Mouse (Mus musculus): ENCODE measurements around the gene Cers6. TPM values are rescaled to one million over a fixed set of nuclear protein-coding genes. Genes with fewer than 3 reads are reported as not detected.

Cers6 gene
- polyA plus RNA-seq, 1 experiment from 2014 or later = 24.1 TPM

DNA sequence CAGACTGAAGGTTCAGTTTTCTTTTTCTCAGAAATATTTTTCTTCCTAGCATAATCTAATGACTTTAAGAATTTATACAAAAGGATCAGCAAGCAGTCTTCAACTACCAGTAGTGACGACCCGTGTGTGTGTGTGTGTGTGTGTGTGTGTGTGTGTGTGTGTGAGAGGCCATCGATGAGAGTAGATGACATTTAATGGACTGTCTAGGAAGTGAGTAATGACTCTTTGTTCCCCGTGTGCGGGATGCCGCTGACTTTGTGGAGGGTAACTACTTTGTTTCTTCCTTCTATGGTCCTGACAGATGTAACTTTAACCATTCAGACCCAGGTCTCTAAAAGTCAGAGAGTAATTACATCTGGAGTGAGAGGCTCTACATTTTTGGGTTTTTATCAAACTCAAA lies 2.3 kb downstream of the Cers6 start:
- Histone ChIP-seq H3K9me3 (no peaks in the 10 kb centered on the region), H3K36me3 (replicated peaks) (no peaks in the 10 kb centered on the region), H3K4me3 (peak overlapping the region; percentile 63), H3K27me3 (ENCODE audit: poor library complexity, severe bottlenecking) (peaks cover 18% of the 10 kb centered on the region), H3K27ac (no peak overlapping the region), H3K4me1 (peaks cover 33% of the 10 kb centered on the region)
- WGBS = 76% methylated on average over 6 of the region's 6 CpGs
- DNase-seq (ENCODE audit: extremely low spot score, low spot score) = no peak

DNA sequence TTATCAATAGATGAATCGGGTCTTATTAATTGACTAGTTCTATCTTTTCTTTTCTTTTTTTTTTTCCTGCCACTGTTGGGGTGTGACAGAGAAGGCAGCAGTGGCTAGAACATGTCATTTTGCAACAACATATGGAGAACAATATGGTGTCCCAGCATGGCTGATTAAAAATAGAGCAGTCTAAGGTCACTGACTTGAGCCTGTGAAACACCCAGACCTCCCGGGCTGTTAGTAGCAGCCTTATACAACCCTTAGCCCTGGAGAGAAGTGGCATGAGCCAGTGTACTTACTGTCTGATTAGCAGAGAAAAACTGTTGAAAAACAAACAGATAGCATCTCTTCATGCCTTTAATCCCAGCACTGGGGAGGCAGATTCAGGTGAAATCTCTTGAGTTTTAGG lies 3.1 kb downstream of the Cers6 start:
- H3K27ac ChIP-seq = no peak overlapping the region
- peaks cover 33% of the 10 kb centered on the region for H3K4me1 ChIP-seq
- H3K9me3 ChIP-seq = no peaks in the 10 kb centered on the region
- WGBS = 91% methylated on average over 2 of the region's 2 CpGs
- H3K27me3 ChIP-seq (ENCODE audit: poor library complexity, severe bottlenecking) = peaks cover 16% of the 10 kb centered on the region
- no peak for DNase-seq (ENCODE audit: extremely low spot score, low spot score)
- no peaks in the 10 kb centered on the region for H3K36me3 ChIP-seq (replicated peaks)
- H3K4me3 ChIP-seq = no peak overlapping the region

DNA sequence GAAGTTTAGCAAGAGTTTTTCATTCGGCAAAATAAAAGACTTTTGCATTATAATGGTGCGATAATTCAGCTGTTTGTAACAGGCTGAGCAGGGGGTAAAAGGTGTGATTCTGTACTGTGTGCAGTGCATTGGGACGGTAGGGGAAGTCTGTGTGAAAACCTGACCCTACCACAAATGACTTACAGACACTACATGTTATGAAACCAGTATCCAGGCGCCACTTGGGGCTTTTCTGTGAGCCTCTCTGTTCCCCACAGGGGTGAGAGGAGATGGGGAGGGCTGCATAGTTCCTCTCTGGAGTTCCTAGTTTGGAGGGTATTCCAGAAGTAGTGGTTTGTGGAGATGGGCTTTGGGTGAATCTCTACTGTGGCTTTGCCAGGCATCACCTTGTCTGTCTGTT lies 5.9 kb downstream of the Cers6 start:
- WGBS = 78% methylated on average over 4 of the region's 4 CpGs
- no peak overlapping the region for H3K4me3 ChIP-seq
- DNase-seq (ENCODE audit: extremely low spot score, low spot score) = no peak
- H3K9me3 ChIP-seq = no peaks in the 10 kb centered on the region
- H3K4me1 ChIP-seq = peaks cover 38% of the 10 kb centered on the region
- H3K27me3 ChIP-seq (ENCODE audit: poor library complexity, severe bottlenecking) = no peaks in the 10 kb centered on the region
- H3K36me3 ChIP-seq (replicated peaks) = no peaks in the 10 kb centered on the region
- H3K27ac ChIP-seq = no peak overlapping the region

DNA sequence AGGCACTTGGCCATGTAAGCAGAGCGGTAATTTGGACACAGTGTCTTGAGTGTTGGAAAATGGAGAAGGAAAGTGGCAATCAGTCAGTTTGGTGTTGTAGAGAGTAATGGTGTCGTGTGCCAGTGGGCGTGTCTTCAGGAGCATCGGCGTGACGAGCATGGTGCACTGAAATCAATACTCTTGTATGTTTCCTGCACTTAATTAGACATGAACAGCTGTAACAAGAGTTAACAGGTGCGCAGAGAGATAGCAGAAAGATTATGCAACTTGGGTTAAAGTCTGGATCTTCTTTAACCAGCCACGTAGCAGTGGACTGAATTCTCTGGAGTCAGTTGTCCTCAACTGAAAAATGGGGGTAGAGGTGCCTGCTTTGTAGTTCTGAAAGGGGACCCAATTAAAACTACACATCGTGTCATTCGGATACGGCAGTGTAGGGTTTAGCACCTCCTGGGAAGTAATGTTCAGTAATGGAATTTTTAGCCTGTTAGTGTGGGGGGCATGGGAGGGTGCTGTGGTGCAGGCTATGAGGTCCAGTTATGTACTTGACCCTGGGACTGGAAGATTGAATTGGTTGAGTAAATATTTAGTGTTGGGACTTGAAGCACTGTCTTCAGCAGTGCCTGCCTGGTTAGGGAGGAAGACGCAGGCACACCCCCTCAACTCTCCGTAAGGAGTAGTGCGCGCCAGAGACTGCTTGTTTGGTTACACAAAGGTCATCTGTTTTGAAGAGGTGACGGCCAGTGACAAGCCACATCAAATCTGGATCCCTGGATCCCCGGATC lies 9.9 kb downstream of the Cers6 start:
- H3K4me1 ChIP-seq = peaks cover 34% of the 10 kb centered on the region
- H3K4me3 ChIP-seq = no peak overlapping the region
- H3K9me3 ChIP-seq = no peaks in the 10 kb centered on the region
- no peaks in the 10 kb centered on the region for H3K36me3 ChIP-seq (replicated peaks)
- 85% methylated on average over 17 of the region's 17 CpGs for WGBS
- H3K27me3 ChIP-seq (ENCODE audit: poor library complexity, severe bottlenecking) = no peaks in the 10 kb centered on the region
- H3K27ac ChIP-seq = no peak overlapping the region
- no peak for DNase-seq (ENCODE audit: extremely low spot score, low spot score)

DNA sequence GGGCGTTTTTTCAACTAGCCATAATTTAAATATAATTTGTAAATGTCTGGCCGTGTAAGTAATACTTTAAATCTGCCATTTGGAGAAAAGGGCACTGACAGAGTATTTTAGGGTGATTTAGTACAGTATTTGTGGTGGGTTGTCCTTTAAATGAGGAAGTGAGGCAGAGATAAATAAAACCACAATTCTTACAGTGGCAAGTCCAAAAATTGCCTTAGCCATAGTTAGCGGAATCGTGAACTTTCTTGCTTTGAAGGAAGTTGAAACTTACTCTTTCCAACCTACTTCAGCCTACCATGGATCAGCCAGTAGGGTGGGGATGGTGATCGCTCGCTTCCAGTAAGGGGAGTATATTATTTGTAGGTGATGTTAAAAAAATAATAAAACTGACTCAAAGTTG lies 11.8 kb downstream of the Cers6 start:
- H3K36me3 ChIP-seq (replicated peaks) = no peaks in the 10 kb centered on the region
- no peak overlapping the region for H3K4me3 ChIP-seq
- DNase-seq (ENCODE audit: extremely low spot score, low spot score) = no peak
- H3K27ac ChIP-seq = no peak overlapping the region
- 93% methylated on average over 6 of the region's 6 CpGs for WGBS
- no peaks in the 10 kb centered on the region for H3K27me3 ChIP-seq (ENCODE audit: poor library complexity, severe bottlenecking)
- H3K4me1 ChIP-seq = peaks cover 28% of the 10 kb centered on the region
- H3K9me3 ChIP-seq = no peaks in the 10 kb centered on the region

DNA sequence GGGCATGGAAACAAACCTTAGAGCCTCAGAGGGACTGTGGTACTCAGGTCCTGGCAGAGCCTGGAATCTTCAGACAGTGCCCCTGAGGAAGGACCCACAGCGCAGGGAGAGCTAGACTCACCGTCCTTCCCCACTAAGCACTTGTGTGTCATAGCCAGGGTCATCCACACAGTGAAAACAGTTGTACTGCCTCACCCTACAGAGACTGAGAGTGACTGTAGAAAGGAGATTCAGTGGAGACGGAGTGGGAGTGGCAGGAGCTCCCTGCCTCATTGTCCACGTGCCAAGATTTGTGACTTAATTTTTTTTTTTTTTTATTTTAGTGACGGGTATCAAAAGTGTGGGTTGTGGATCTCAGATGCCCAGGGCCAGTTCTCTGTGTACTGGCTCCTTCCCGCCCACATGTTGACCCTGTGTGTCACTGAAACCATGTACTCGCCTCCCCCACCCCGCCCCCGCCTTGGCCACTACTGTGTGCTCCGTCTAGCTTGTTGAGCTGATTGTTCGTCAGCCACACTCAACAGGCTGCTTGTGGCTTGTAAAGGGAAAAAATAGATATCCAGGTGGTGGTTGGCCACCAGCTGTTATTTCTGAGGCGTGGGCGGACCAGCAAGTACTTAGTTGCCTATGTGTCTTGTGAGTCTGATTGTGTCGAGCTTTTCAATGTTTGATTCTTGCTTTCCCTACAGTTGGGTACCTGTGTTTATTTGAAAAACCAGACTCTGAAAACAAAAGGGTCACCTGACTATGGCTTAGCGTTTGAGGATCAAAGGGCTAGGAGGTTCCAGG lies 12.6 kb downstream of the Cers6 start:
- 0 out of 2 replicates have a peak overlapping the region, but pooled peaks have one; percentile 9 for H3K27ac ChIP-seq
- no peak overlapping the region for H3K4me3 ChIP-seq
- H3K9me3 ChIP-seq = peaks cover 4% of the 10 kb centered on the region; the same call in 1 of the 2 replicates
- peaks cover 4% of the 10 kb centered on the region; the same call in 1 of the 2 replicates for H3K36me3 ChIP-seq (replicated peaks)
- peaks cover 28% of the 10 kb centered on the region for H3K4me1 ChIP-seq
- no peak for DNase-seq (ENCODE audit: extremely low spot score, low spot score)
- 75% methylated on average over 15 of the region's 15 CpGs for WGBS
- H3K27me3 ChIP-seq (ENCODE audit: poor library complexity, severe bottlenecking) = no peaks in the 10 kb centered on the region

DNA sequence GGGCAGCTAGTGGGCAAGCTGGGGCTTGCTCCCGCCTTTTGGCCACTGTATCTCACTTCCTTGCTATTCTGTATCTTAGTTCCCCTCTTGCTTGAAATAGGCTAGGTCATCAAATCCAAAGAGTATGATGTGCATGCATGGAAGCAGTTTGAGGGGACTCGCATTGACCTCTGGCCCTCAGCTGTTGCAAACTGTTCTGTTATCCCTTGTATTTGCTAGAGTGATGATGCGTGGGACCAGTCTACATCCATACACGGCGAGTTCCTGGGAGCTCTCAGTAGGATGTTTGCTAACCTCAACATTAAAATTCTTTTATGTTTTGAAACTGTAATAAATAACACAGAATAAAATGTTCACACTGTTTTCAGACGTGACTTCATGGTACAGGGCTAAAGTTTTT lies 13.3 kb downstream of the Cers6 start:
- H3K27ac ChIP-seq = 0 out of 2 replicates have a peak overlapping the region, but pooled peaks have one; percentile 9
- DNase-seq (ENCODE audit: extremely low spot score, low spot score) = no peak
- 88% methylated on average over 6 of the region's 6 CpGs for WGBS
- no peak overlapping the region for H3K4me3 ChIP-seq
- H3K27me3 ChIP-seq (ENCODE audit: poor library complexity, severe bottlenecking) = no peaks in the 10 kb centered on the region
- peaks cover 5% of the 10 kb centered on the region; the same call in 1 of the 2 replicates for H3K36me3 ChIP-seq (replicated peaks)
- H3K9me3 ChIP-seq = peaks cover 6% of the 10 kb centered on the region; the same call in 1 of the 2 replicates
- peaks cover 28% of the 10 kb centered on the region for H3K4me1 ChIP-seq

DNA sequence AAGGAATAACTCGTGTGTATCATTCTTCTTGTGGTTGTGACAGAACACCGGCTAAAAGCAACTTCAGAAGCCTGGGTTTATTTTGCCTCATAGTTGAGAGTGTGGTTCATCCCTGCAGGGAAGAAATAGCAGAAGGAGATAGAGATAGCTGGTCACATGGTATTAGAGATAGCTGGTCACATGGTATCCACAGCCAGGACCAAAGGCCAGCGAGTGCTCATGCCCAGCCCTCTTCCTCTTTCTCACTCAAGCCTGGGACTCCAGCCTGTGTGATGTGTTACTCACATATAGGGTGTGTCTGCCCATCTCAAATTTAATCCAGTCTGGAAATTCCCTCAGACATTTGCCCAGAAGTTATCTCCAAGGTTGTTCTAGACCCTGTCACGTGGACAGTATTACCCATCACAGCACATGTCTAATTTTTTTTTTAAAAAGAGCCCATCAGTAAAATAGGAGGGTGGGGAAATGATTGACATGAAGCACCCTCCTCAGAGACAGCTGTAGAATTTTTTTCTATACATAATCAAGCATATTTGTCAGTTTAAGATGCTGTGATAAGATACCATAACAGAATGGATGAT lies 17.9 kb downstream of the Cers6 start:
- 90% methylated on average over 4 of the region's 4 CpGs for WGBS
- peaks cover 4% of the 10 kb centered on the region for H3K4me1 ChIP-seq
- no peak overlapping the region for H3K4me3 ChIP-seq
- H3K27ac ChIP-seq = no peak overlapping the region
- peaks cover 6% of the 10 kb centered on the region; the same call in 1 of the 2 replicates for H3K9me3 ChIP-seq
- peaks cover 7% of the 10 kb centered on the region; the same call in 1 of the 2 replicates for H3K36me3 ChIP-seq (replicated peaks)
- no peak for DNase-seq (ENCODE audit: extremely low spot score, low spot score)
- H3K27me3 ChIP-seq (ENCODE audit: poor library complexity, severe bottlenecking) = no peaks in the 10 kb centered on the region

DNA sequence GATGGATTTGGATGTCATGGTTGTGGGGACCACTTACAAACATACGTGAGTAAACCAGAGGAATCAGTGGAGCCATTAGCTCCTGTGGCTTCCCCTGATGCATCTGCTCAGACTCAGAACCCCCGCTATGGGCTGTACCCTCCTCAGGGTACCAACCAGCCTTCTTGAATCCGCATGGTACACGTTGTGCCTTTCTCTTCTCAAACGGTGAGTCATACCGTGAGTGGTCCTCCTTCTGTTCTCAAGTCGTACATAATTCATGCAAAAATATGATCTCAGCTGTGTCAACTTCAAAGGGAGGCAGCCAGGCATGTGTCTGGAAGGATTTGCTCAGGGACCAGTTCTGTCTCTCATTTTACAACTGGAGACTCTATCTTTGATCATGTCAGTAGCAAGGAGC lies 23.3 kb downstream of the Cers6 start:
- WGBS = 90% methylated on average over 7 of the region's 7 CpGs
- Histone ChIP-seq H3K9me3 (no peaks in the 10 kb centered on the region), H3K36me3 (replicated peaks) (0 out of 2 replicates have a peak, but pooled peaks cover 2% of the 10 kb centered on the region), H3K4me3 (no peak overlapping the region), H3K4me1 (peaks cover 21% of the 10 kb centered on the region), H3K27me3 (ENCODE audit: poor library complexity, severe bottlenecking) (no peaks in the 10 kb centered on the region), H3K27ac (no peak overlapping the region)
- DNase-seq (ENCODE audit: extremely low spot score, low spot score) = no peak

DNA sequence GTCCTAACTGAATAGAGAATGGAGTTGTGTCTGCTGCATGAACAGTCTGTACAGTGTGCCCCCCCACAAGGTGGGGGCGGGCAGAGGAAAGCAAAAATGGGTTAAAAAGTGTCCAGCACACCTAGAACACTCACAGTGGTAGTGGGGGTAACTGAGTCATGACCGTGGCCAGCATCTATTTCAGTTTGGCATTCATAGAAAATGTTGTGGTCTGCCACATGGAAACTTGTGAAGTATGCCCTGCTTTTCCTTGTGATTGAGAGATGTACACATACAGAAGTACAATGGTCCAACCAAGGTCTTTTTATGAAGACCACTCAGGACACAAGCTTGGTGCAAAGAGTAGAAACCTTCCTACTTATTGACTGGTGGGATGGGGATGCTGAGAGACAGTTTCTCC lies 24.0 kb downstream of the Cers6 start:
- Histone ChIP-seq H3K9me3 (no peaks in the 10 kb centered on the region), H3K4me3 (no peak overlapping the region), H3K27ac (no peak overlapping the region), H3K27me3 (ENCODE audit: poor library complexity, severe bottlenecking) (no peaks in the 10 kb centered on the region), H3K36me3 (replicated peaks) (0 out of 2 replicates have a peak, but pooled peaks cover 2% of the 10 kb centered on the region), H3K4me1 (peaks cover 21% of the 10 kb centered on the region)
- 90% methylated on average over 2 of the region's 2 CpGs for WGBS
- DNase-seq (ENCODE audit: extremely low spot score, low spot score) = no peak

DNA sequence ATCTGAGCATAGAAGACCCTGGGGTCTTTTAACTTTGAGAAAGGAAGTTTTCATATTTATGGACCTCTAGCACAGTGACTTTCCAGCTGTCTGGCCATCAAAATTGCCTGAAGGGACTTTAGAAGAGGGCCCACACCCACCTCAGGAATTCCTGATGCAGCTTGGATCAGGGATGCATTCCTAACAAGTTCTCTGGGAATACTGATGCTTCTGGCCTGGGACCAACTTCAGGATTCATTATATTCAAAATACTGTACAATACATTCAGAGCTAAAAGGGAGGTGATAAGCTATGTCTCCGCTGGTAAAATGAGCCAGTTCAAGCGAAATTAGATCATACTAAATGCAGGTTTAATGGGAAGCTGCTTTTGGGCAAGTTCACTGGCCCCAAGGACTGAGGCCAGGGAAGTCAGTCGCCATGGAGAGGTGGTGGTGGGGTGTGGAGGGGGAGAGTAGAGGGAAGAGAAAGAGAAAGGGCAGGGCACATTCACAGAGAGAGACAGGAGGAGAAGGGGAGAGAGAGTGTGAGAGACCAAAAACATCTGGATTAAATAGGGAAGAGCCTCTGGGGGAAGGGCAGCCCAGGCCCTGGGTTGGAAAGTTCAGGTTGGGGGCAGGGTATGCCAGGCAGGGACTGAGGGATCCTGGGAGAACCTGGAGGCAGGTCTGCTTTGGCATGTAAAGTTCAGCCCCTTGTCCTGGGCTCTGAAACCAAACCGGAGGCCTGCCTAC lies 24.7 kb downstream of the Cers6 start:
- H3K27ac ChIP-seq = no peak overlapping the region
- H3K4me3 ChIP-seq = no peak overlapping the region
- peaks cover 21% of the 10 kb centered on the region for H3K4me1 ChIP-seq
- WGBS = 29% methylated on average over 4 of the region's 4 CpGs
- no peaks in the 10 kb centered on the region for H3K9me3 ChIP-seq
- no peaks in the 10 kb centered on the region for H3K36me3 ChIP-seq (replicated peaks)
- no peaks in the 10 kb centered on the region for H3K27me3 ChIP-seq (ENCODE audit: poor library complexity, severe bottlenecking)
- no peak for DNase-seq (ENCODE audit: extremely low spot score, low spot score)

DNA sequence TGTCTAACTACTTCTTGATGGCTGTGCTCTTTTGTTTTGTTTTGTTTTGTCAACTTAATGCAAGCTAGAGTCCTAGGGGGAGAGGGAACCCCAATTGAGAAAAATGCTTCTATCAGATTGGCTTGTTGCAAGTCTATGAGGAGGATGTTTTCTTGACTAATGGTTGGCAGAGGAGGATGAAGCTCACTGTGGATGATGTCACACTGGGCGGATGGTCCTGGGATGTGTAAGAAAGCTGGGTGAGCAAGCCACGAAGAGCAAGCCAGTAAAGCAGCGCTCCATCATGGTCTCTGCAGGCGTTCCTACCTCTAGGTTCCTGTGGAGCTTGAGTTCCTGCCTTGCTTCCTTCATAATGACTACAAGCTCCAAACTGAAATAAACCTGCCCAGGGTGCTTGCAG lies 25.4 kb downstream of the Cers6 start:
- Histone ChIP-seq H3K36me3 (replicated peaks) (no peaks in the 10 kb centered on the region), H3K4me1 (peaks cover 21% of the 10 kb centered on the region), H3K27me3 (ENCODE audit: poor library complexity, severe bottlenecking) (no peaks in the 10 kb centered on the region), H3K27ac (no peak overlapping the region), H3K9me3 (no peaks in the 10 kb centered on the region), H3K4me3 (no peak overlapping the region)
- no peak for DNase-seq (ENCODE audit: extremely low spot score, low spot score)
- whole genome bisulfite sequencing = 83% methylated on average over 4 of the region's 4 CpGs

All from forebrain, embryonic 10.5 days (tissue).